Mouse (Mus musculus) cerebellum, adult 8-10 months (tissue): ENCODE data around the gene Olfr156.
"Not testable (repeated sequence)": the region's sequence is repeated elsewhere in the genome, so short reads cannot be mapped to it uniquely, and the experiment has no call there.

Source experiments
- DNase-seq: peaks from one replicate; pipeline ENCODE4 v3.0.0; 2022

The Olfr156 gene

DNA sequence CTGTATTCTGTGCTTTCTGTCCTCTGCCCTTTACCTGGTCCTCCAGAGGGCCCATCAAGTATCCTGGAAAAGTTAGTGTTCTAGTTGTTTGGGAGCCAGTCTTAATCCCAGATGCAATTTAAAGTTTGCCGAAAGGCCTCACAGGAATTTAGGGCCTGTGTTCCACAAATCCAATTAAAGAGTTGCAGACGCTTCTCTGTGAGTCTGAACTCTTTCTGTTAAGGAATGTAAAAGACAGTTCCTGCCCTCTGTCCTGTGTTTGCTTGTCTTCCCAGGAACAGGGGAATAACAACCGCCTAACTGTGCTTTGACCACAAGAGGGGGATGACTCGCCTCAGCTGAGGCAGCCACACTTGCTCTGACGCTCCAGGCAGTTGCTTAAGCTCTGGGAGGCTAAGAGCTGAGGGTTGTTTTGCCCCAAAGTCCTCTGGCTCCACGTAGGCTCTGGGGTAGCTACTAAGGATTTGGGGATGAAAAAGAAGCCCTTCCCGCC is at the start of gene Olfr156:
Olfr156 (minus strand) TSS at position 51 of the 493 bp plus-strand sequence.
- DNase-seq, result no peak

GRCm38 (mm10) chr4:43869821-43870220 is 46.1 kb upstream of the Olfr156 start:
- DNase-seq, result no peak

DNA sequence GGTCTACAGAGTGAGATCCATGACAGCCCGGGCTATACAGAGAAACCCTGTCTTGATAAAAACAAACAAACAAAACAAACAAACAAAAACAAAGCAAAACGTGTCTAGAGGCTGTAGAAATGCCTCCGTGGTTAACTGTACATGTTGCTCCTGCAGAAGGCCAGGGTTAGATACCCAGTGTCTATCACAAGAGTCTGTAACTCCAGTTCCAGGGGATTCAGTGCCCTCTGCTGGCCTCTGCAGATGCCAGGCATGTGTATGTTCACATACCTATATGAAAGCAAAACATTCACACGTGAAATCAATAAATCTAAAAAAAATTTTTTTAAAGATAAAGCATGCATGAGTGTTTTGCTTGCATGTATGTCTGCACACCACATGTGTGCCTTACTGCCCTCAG is 39.6 kb upstream of the Olfr156 start:
- no peak for DNase-seq

- peak; percentile 55 for DNase-seq
These were observed 37.2 kb upstream of the Olfr156 start for GRCm38 (mm10) chr4:43860744-43861519.

DNA sequence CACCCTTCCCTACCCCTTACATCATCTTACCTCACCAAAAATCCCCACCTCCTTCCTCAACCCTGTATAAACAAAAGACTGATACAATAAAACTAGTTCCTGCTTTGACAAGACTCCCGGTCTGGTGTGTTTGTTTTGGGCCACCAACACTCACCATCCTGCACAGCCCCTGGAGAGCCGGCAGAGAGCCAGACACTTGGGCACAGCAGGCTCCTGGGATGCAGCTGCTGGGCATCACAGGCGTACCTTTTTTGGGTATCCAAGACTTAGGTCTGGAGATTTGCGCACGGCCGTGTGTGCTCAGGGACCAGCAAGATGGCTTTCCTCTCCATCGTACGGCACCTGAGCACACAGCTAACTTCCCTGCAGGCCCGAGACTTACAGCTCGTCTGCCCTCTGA is 36.2 kb upstream of the Olfr156 start:
- DNase-seq, result no peak

DNA sequence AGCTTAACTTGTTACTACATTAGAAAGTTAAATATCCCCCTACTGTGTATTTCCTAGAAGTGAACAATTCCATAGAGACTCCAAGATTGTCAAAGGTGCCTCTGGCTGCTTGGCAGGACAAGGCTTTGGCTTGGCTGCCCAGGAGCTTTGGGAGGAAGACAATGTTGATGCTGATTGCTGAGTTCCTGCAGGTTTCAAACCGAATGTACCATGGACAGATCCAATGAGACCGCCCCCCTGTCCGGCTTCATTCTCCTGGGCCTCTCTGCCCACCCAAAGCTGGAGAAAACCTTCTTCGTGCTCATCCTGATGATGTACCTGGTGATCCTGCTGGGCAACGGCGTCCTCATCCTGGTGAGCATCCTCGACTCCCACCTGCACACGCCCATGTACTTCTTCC is 30.4 kb upstream of the Olfr156 start:
- no peak for DNase-seq

- no peak for DNase-seq
These were observed 27.6 kb upstream of the Olfr156 start, which contains the start of gene Olfr155 for GRCm38 (mm10) chr4:43851265-43851664. Olfr155 (plus strand) TSS chr4:43851565.

- no peak for DNase-seq
These were observed 16.4 kb upstream of the Olfr156 start, which contains the start of gene Olfr157 for GRCm38 (mm10) chr4:43840101-43840500. Olfr157 (minus strand) TSS chr4:43840201.

DNA sequence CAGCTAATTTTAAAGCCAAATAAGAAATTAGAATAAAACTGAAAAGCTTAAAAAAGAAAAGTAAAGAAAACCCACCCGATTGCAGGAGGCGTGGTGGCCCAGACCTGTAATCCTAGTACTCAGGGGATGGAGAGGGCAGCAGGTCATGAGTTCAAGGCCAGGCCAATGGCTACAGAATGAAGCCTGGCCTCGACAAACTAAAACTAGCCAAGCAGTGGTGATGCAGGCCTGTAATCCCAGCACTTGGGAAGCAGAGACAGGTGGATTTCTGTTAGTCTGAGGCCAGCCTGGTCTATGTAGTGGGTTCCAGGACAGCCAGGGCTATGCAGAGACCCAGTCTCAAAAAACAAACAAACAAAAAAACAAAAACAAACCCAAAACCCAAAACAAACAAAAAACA is 14.6 kb upstream of the Olfr156 start:
- no peak for DNase-seq

GRCm38 (mm10) chr4:43834749-43835148 is 11.1 kb upstream of the Olfr156 start:
- no peak for DNase-seq

- DNase-seq, result no peak
These were observed 10.1 kb upstream of the Olfr156 start for GRCm38 (mm10) chr4:43833752-43834151.

- no peak for DNase-seq
These were observed 8.3 kb upstream of the Olfr156 start for GRCm38 (mm10) chr4:43832031-43832430.

DNA sequence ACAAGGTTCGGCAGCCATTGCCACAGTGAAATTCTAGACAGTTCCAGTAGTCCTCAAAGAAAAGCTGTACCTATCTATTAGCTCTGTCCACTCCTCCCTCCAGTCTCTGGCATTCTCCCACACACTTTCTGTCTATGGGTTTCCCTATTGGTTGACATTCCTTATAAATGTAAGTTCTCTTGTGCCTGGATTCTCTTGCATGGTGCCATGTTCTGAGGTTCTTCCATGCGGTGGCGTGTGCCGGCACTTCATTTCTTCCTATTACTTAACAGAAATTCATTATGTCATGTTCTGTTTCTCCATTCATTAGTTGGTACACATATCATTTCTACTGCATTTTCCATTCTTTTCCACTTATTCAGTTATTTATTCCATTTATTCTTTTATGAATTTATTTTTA is 5.1 kb upstream of the Olfr156 start:
- no peak for DNase-seq

- no peak for DNase-seq
These were observed 672 bp downstream of the Olfr156 start for GRCm38 (mm10) chr4:43822896-43823550.

- DNase-seq, result no peak
These were observed 24.8 kb downstream of the Olfr156 start for GRCm38 (mm10) chr4:43798936-43799335.

- DNase-seq, result not testable (repeated sequence)
These were observed 27.9 kb downstream of the Olfr156 start for GRCm38 (mm10) chr4:43795844-43796243.

DNA sequence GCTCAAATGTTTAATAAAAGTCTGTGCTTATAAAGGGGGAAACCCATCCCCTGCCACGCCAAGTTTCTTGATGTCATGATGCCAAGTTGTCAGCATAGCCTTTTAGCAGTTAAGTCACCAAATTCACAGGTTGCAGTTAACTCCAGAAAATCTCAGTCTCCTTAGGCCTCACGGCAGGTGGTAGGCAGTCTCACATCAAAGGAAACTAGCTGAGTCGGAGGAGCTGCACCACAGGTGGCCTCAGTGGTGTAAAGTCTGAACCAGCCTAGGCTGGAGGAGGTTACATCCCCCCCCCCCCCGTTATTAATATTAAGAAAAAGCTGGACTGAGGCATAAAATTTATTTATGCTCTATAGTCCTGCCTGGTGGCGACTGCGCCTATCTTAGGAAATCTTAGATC is 28.4 kb downstream of the Olfr156 start:
- DNase-seq, result no peak

GRCm38 (mm10) chr4:43772304-43772703 is 51.4 kb downstream of the Olfr156 start:
- DNase-seq, result no peak

- no peak for DNase-seq
These were observed 52.1 kb downstream of the Olfr156 start for GRCm38 (mm10) chr4:43771626-43772025.

DNA sequence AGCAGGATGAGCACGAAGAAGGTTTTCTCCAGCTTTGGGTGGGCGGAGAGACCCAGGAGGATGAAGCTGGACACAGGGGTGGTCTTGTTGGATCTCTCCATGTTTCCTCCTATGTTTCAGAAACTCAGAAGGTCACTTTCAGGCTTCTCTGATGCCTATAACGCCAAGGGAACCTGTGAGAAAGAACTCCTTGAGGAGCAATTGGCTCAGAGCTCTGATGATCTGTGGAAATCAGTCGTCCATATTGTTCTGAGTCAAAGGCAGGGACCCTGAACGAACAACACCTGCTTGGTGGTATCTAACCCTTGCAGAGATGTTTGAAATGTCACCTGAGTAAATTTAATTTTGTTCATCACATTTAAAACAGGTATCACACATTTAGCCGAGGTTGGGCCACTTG is 52.8 kb downstream of the Olfr156 start, which contains the start of gene Olfr159:
Olfr159 (minus strand) TSS at position 101 of the 400 bp plus-strand sequence.
- DNase-seq, result no peak
